Mouse (Mus musculus): ENCODE measurements around the gene Emg1. TPM values are rescaled to one million over a fixed set of nuclear protein-coding genes. Genes with fewer than 3 reads are reported as not detected.
A peak's percentile ranks its signal among the peaks of the same experiment; 100 is the strongest.

The Emg1 gene
- polyA plus RNA-seq, 1 experiment from 2014 or later: 100 TPM

DNA sequence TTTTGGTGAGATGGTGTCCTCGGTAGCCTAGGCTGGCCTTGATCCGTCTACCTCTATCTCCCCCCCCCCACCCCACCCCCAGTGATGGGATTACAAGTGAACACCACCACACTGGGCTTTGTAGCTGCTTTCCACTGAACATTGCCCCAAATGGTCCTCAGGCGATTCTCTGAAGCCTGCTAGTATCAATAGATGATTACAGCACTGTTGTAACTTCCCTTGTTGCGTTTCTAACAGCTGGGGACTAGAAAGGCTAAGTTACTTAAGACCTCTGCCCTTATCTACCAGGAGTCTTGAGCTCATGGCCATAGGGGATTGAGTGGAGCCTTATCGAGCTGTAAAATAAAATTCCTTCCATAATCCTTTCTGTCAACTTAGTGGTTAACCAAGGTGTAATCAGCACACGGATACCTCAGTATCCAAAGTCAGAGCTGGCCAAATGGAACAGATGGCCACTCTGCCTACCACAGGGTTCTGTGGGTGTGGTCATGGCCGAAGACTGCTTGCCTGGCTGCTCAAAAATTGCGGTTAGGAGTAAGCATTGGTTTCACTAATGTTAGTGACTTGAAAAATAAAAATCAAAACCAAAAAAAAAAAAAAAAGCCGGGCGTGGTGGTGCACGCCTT lies 42.6 kb downstream of the Emg1 start:
- ChIA-PET CTCF (interaction anchor here (0.8 to 1.5 kb wide), 2 partner anchors 14 to 38 kb away, joined by 3 to 5 read pairs; no protein-coding TSS in a partner anchor), POLR2A (interaction anchor here (0.5 to 1.2 kb wide), 2 partner anchors 12 to 33 kb away, joined by 3 to 4 read pairs; no protein-coding TSS in a partner anchor)
- H3K27me3 ChIP-seq: no peaks in the 10 kb centered on the region
- no peak for TF ChIP-seq CTCF (IDR thresholded peaks at IDR 0.05)
- DNase-seq (ENCODE audit: low read depth, low spot score) (no peak), ATAC-seq (no peak)
- in situ Hi-C loops (cut with MboI; ENCODE audit: low pct_unique_long_range_greater_than_20kb): no loop called here

DNA sequence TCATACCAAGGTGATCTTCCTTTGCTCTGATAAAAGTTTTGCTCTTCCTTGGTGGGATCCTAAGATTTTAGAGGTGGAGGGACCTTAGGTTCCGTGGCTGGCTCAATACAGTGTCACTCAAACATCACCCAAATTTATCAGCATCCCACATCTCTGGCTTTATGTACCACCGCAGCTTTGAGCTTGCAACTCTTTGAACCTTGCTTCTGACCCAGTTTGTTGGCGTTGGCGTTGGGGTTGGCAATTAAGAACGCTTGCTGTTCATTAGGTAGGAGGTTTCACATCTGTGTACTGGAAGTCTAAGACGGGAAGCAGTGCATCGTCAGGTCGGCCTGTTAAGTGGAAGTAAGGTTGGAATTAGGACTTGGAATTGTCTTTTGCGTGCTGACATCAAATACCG lies 47.0 kb downstream of the Emg1 start:
- DNase-seq (ENCODE audit: low read depth, low spot score) (no peak), ATAC-seq (no peak)
- no peaks in the 10 kb centered on the region for H3K27me3 ChIP-seq
- ChIA-PET POLR2A (no interaction called here), CTCF (no interaction called here)
- no peak for TF ChIP-seq CTCF (IDR thresholded peaks at IDR 0.05)
- in situ Hi-C loops (cut with MboI; ENCODE audit: low pct_unique_long_range_greater_than_20kb): no loop called here

DNA sequence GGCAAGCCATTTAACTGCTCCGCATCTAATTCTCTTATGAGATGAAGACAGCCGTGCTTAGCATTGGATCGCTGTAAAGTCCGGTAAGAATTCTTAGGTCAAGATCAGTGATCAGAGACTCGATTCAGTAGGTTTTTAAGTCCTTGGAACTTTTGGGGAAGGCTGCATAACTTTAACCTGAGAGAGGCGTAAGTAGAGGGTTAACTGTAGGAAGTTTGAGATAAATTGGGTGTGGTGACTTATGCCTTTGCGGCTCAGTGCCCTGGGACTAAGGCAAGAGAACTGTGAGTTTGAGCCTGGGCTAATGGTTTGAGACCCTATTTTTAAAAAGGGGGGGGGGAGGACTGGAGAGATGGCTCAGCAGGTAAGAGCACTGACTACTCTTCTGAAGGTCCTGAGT lies 47.7 kb downstream of the Emg1 start:
- no peak for ATAC-seq
- no peaks in the 10 kb centered on the region for H3K27me3 ChIP-seq
- CTCF ChIA-PET: interaction anchor here (1.6 to 3.1 kb wide), 3 partner anchors 18 to 37 kb away, joined by 4 to 23 read pairs (median 15); no protein-coding TSS in a partner anchor
- in situ Hi-C loops (cut with MboI; ENCODE audit: low pct_unique_long_range_greater_than_20kb): no loop called here
- POLR2A ChIA-PET: no interaction called here
- TF ChIP-seq CTCF (IDR thresholded peaks at IDR 0.05): no peak
- no peak for DNase-seq (ENCODE audit: low read depth, low spot score)

DNA sequence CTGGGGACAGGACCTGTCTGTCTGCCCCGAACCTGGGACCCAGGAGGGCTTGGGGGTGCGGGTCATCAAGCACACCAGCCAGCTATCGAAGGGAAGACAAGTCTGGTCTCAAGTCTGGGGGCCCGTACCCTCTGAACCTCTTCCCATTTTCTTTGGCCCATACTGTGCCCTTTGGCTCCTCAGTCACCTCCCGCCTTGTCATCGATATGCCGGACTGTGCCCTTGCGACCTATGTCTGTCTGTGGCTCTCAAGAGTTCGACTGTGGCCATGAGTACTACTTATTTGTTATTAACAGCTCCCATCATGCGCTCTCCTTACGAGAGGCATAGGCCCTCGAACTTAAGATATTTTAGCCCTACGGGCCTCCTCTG lies 48.6 kb downstream of the Emg1 start:
- TF ChIP-seq CTCF (IDR thresholded peaks at IDR 0.05): no peak
- ATAC-seq: no peak
- DNase-seq (ENCODE audit: low read depth, low spot score): no peak
- no peaks in the 10 kb centered on the region for H3K27me3 ChIP-seq
- CTCF ChIA-PET: interaction anchor here (0.9 to 3.1 kb wide), 6 partner anchors 9 to 96 kb away, joined by 3 to 23 read pairs (median 5); no protein-coding TSS in a partner anchor
- POLR2A ChIA-PET: interaction anchor here (2.6 kb wide), 1 partner anchor 39 kb away, joined by 14 read pairs; no protein-coding TSS in a partner anchor
- in situ Hi-C loops (cut with MboI; ENCODE audit: low pct_unique_long_range_greater_than_20kb): no loop called here

DNA sequence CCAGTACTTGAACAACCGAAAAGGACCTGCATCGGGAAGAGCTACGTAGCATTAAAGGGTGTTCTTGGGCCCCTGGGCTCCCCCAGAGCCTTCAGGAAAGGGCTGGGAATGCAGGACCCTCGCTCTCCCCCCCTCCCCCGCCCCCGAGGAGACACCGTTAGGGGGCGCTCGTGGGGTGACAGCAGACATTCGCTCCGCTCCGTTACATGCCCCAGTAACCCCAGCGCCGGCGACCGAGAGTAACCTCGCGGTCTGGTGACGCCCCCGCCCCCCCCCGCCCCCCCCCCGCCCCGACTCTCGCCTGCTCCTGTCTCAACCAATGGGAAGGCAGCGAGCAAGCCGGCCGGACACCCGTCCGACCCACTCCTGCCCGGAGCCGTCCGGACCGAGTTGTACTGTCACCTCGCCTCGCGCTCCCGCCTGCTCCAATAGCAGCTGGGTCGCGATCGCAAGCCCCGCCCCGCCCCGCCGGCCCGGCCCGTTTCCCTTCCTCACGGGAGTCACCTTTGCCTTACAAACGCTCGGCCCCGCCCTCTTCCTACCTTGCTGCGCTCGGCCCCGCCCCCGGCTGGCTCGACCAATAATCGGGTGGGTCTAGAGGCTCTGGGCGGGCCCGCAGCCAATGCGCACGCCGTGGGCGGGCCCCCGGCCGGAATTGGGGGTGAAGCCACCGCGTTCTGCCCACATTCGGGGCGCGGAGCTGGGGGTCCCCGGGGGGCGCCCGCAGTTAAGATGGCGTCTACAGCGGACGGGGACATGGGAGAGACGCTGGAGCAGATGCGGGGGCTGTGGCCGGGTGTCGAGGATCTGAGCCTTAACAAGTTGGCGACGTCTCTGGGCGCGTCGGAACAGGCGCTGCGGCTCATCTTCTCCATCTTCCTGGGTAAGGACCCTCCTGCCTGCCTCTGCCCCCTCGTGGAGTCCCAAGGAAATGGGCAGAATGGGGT lies 49.2 kb downstream of the Emg1 start, which contains the start of gene Lpcat3:
TSS of gene Lpcat3 (plus strand) at position 551 of the 947 bp plus-strand sequence.
- ATAC-seq (peak; percentile 98), DNase-seq (ENCODE audit: low read depth, low spot score) (peak; percentile 71)
- TF ChIP-seq CTCF (IDR thresholded peaks at IDR 0.05): no peak
- ChIA-PET CTCF (interaction anchor here (0.6 to 3.1 kb wide), 14 partner anchors 9 to 169 kb away, joined by 3 to 23 read pairs (median 4); no protein-coding TSS in a partner anchor), POLR2A (interaction anchor here (0.6 to 2.6 kb wide), 2 partner anchors 24 to 39 kb away, joined by 4 to 14 read pairs; no protein-coding TSS in a partner anchor)
- in situ Hi-C loops (cut with MboI; ENCODE audit: low pct_unique_long_range_greater_than_20kb): no loop called here
- no peaks in the 10 kb centered on the region for H3K27me3 ChIP-seq

DNA sequence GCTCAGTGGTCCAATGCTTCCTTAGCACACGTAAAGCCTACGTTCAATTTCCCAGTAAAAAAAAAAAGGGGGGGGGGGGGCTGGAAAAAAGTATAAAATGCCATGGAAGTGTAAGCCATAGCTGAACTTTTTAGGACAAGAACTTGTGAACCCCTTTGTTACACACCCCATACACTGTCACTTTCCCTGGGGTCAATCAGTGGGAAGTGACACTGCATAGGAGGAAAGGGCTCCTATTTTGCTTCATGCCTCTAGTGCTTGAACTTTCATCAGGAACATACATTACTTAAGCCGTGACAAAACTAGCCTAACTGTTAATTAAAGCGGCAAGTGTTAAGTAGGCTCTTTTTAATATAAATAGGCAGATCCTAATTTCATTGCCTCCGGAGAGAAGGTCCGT lies 50.0 kb downstream of the Emg1 start:
- ChIA-PET POLR2A (interaction anchor here (0.6 to 2.6 kb wide), 2 partner anchors 23 to 40 kb away, joined by 4 to 14 read pairs; no protein-coding TSS in a partner anchor), CTCF (interaction anchor here (0.6 to 3.1 kb wide), 12 partner anchors 11 to 168 kb away, joined by 3 to 23 read pairs (median 4); no protein-coding TSS in a partner anchor)
- no peak for DNase-seq (ENCODE audit: low read depth, low spot score)
- H3K27me3 ChIP-seq: no peaks in the 10 kb centered on the region
- in situ Hi-C loops (cut with MboI; ENCODE audit: low pct_unique_long_range_greater_than_20kb): no loop called here
- ATAC-seq: no peak
- TF ChIP-seq CTCF (IDR thresholded peaks at IDR 0.05): no peak

DNA sequence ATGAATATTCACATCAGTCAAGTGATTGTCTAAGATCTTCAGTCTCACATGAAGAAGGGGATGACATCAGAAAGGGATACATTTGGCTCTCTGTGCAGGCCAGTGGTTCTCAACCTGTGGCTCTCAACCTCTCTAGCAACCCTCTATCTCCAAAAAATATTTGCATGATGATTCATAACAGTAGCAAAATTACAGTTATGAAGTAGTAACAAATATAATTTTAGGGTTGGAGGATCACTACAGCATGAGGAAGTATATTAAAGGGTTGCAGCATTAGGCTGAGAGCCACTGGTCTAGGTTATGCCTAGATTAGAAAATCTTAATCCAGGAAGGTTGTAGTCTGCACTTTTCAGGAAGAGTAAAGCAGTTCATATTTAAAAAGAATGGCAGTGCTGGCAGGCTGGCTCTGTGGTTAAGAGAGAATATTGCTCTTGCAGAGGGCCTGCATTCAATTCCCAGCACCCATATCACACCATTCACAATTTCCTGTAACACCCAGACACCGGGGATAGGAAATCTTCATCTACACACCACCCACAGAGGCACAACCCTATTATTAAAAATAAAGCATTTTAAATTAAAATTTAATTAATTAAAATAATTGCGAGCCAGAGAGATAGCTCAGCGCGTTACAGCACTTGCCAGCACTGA lies 50.7 kb downstream of the Emg1 start:
- ChIA-PET CTCF (interaction anchor here (0.9 to 3.1 kb wide), 7 partner anchors 10 to 45 kb away, joined by 3 to 23 read pairs (median 4); no protein-coding TSS in a partner anchor), POLR2A (interaction anchor here (2.6 kb wide), 1 partner anchor 41 kb away, joined by 14 read pairs; no protein-coding TSS in a partner anchor)
- in situ Hi-C loops (cut with MboI; ENCODE audit: low pct_unique_long_range_greater_than_20kb): no loop called here
- H3K27me3 ChIP-seq: no peaks in the 10 kb centered on the region
- ATAC-seq: no peak
- no peak for DNase-seq (ENCODE audit: low read depth, low spot score)
- TF ChIP-seq CTCF (IDR thresholded peaks at IDR 0.05): no peak

DNA sequence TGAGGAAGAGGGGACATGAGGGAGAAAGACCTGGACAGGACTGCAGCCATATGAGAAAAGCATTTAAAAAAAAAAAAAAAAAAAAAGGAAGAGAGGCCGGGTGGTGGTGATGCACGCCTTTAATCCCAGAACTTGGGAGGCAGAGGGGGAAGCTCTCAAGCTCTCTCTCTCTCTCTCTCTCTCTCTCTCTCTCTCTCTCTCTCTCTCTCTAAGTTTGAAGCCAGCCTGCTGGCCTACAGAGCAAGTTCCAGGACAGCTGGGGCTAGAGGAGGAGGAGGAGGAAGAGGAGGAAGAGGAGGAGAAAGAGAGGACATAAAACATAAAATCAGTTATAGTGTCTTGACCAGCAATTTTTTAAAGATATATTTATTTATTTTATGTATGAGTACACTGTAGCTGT lies 53.9 kb downstream of the Emg1 start:
- in situ Hi-C loops (cut with MboI; ENCODE audit: low pct_unique_long_range_greater_than_20kb): no loop called here
- CTCF ChIA-PET: interaction anchor here (1.2 to 1.5 kb wide), 2 partner anchors 17 to 36 kb away, joined by 3 to 5 read pairs; no protein-coding TSS in a partner anchor
- POLR2A ChIA-PET: no interaction called here
- DNase-seq (ENCODE audit: low read depth, low spot score) (no peak), ATAC-seq (no peak)
- no peak for TF ChIP-seq CTCF (IDR thresholded peaks at IDR 0.05)
- H3K27me3 ChIP-seq: no peaks in the 10 kb centered on the region

DNA sequence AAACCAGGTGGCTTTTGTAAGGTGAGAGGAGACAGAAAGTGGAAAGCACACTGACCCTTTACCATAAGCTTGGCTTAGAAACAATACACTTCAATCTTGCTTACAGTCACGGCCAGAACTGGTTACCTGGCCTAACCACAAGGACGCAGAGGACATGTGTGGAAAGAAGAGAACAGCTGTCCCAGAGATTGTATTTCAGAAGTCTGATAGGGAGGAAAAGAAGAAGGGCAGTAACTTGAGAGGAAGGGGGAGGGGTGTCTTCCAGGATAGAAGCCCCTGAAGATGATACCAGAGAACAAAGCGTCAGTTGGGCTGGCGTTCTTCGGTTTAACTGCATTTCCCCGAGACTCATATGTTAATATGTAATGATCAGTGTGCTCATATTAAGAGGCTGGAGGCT lies 56.1 kb downstream of the Emg1 start:
- DNase-seq (ENCODE audit: low read depth, low spot score) (no peak), ATAC-seq (no peak)
- POLR2A ChIA-PET: no interaction called here
- TF ChIP-seq CTCF (IDR thresholded peaks at IDR 0.05): no peak
- no peaks in the 10 kb centered on the region for H3K27me3 ChIP-seq
- CTCF ChIA-PET: interaction anchor here (0.9 kb wide), 1 partner anchor 16 kb away, joined by 3 read pairs; no protein-coding TSS in a partner anchor
- in situ Hi-C loops (cut with MboI; ENCODE audit: low pct_unique_long_range_greater_than_20kb): no loop called here

Other genes with a start within 250 kb of the Emg1 start
- gene Clstn3, start 247.4 kb downstream of the Emg1 start, polyA plus RNA-seq (2021): 0.68 TPM
- 20.3 TPM for gene C1rl, start 219.1 kb downstream of the Emg1 start, polyA plus RNA-seq (2021)
- 59.0 TPM for gene C1ra, start 199.8 kb downstream of the Emg1 start, polyA plus RNA-seq (2021)
- 60.3 TPM for gene C1s1, start 169.8 kb downstream of the Emg1 start, polyA plus RNA-seq (2021)
- gene C1rb, start 141.9 kb downstream of the Emg1 start, polyA plus RNA-seq (2021): 7.9 TPM
- gene C1s2, start 76.1 kb downstream of the Emg1 start, polyA plus RNA-seq (2021): 6.1 TPM
- gene Lpcat3, start 49.2 kb downstream of the Emg1 start, polyA plus RNA-seq (2021): 107 TPM
- 275 TPM for gene Phb2, start 158 bp upstream of the Emg1 start, polyA plus RNA-seq (2021)
- gene Ptpn6, start 26.5 kb upstream of the Emg1 start, polyA plus RNA-seq (2021): 1.5 TPM
- gene Grcc10, start 29.2 kb upstream of the Emg1 start, polyA plus RNA-seq (2021): 270 TPM
- 0.82 TPM for gene Gm45234, start 43.8 kb upstream of the Emg1 start, polyA plus RNA-seq (2021)
- 100.0 TPM for gene Atn1, start 44.3 kb upstream of the Emg1 start, polyA plus RNA-seq (2021)
- 25.8 TPM for gene Eno2, start 57.5 kb upstream of the Emg1 start, polyA plus RNA-seq (2021)
- gene Lrrc23, start 67.5 kb upstream of the Emg1 start, polyA plus RNA-seq (2021): not detected
- 23.6 TPM for gene Spsb2, start 96.5 kb upstream of the Emg1 start, polyA plus RNA-seq (2021)
- gene Tpi1, start 102.1 kb upstream of the Emg1 start, polyA plus RNA-seq (2021): 1,211 TPM
- 130 TPM for gene Usp5, start 117.3 kb upstream of the Emg1 start, polyA plus RNA-seq (2021)
- gene Cdca3, start 117.4 kb upstream of the Emg1 start, polyA plus RNA-seq (2021): 66.3 TPM
- gene Gnb3, start 128.1 kb upstream of the Emg1 start, polyA plus RNA-seq (2021): 0.09 TPM
- gene P3h3, start 145.6 kb upstream of the Emg1 start, polyA plus RNA-seq (2021): 15.1 TPM
- gene Gpr162, start 151.8 kb upstream of the Emg1 start, polyA plus RNA-seq (2021): 10.3 TPM
- not detected for gene Cd4, start 176.0 kb upstream of the Emg1 start, polyA plus RNA-seq (2021)
- 0.49 TPM for gene Lag3, start 199.5 kb upstream of the Emg1 start, polyA plus RNA-seq (2021)
- gene Ptms, start 207.9 kb upstream of the Emg1 start, polyA plus RNA-seq (2021): 850 TPM
- gene Mlf2, start 219.2 kb upstream of the Emg1 start, polyA plus RNA-seq (2021): 442 TPM

Measured in Patski (cell line).